Mouse (Mus musculus): ENCODE results near the gene Zfp605. TPM values are rescaled to one million over a fixed set of nuclear protein-coding genes. Genes with fewer than 3 reads are reported as not detected.
"Not testable (repeated sequence)": the region's sequence is repeated elsewhere in the genome, so short reads cannot be mapped to it uniquely, and the experiment has no call there.

The Zfp605 gene
- 3.5 and 5.1 TPM in 2 replicates for polyA plus RNA-seq (2014; fragmentation: Nextera tagmentation; extraction: Ambion mirVana)

- peak; percentile 34 for ATAC-seq (replicated peaks; ENCODE audit: low FRiP score, low TSS enrichment, low read depth)
- H3K4me1 ChIP-seq (replicated peaks; ENCODE audit: control insufficient read depth, insufficient read depth, low read length), result peaks cover 11% of the 10 kb centered on the region
- H3K4me3 ChIP-seq (ENCODE audit: low read depth, low read length), result peak within 1 kb of the TSS; percentile 76
- H3K9ac ChIP-seq (ENCODE audit: low read length), result peak within 1 kb of the TSS; percentile 50
- H3K27ac ChIP-seq (ENCODE audit: low read depth), result peak within 1 kb of the TSS; percentile 77
- H3K9me3 ChIP-seq (ENCODE audit: control insufficient read depth, low read length), result no peaks in the 10 kb centered on the region
- H3K27me3 ChIP-seq (replicated peaks; ENCODE audit: control insufficient read depth, insufficient read depth, low read length), result no peaks in the 10 kb centered on the region
- H3K36me3 ChIP-seq (ENCODE audit: control insufficient read depth, insufficient read depth, low read length), result peaks cover 32% of the 10 kb centered on the region
- DNase-seq (ENCODE audit: low spot score), result peak; percentile 96
- WGBS, result under 1% methylated on average over 12 of the region's 12 CpGs
- peak within 1 kb of the TSS; percentile 74 for H3K4me2 ChIP-seq (ENCODE audit: low read length)
These were observed at the start of gene Zfp605 for GRCm38 (mm10) chr5:110109991-110110441. Gene Zfp605 (plus strand): TSS chr5:110110092.

- peaks cover 14% of the 10 kb centered on the region for H3K9me3 ChIP-seq (ENCODE audit: control insufficient read depth, low read length)
- H3K9ac ChIP-seq (ENCODE audit: low read length); ATAC-seq (replicated peaks; ENCODE audit: low FRiP score, low TSS enrichment, low read depth); DNase-seq (ENCODE audit: low spot score); H3K4me3 ChIP-seq (ENCODE audit: low read depth, low read length); H3K27me3 ChIP-seq (replicated peaks; ENCODE audit: control insufficient read depth, insufficient read depth, low read length); H3K4me2 ChIP-seq (ENCODE audit: low read length); H3K4me1 ChIP-seq (replicated peaks; ENCODE audit: control insufficient read depth, insufficient read depth, low read length); H3K36me3 ChIP-seq (ENCODE audit: control insufficient read depth, insufficient read depth, low read length); H3K27ac ChIP-seq (ENCODE audit: low read depth): not testable (repeated sequence)
- WGBS, result 70% methylated on average over 2 of the region's 2 CpGs
These were observed 37.5 kb upstream of the Zfp605 start, which contains the start of gene Gm17655 for GRCm38 (mm10) chr5:110072413-110072812. Gene Gm17655 (minus strand): TSS chr5:110072513.

- H3K36me3 ChIP-seq (ENCODE audit: control insufficient read depth, insufficient read depth, low read length), result no peaks in the 10 kb centered on the region
- peaks cover 20% of the 10 kb centered on the region for H3K9me3 ChIP-seq (ENCODE audit: control insufficient read depth, low read length)
- no peak overlapping the region for H3K27ac ChIP-seq (ENCODE audit: low read depth)
- 81% methylated on average over 4 of the region's 4 CpGs for WGBS
- DNase-seq (ENCODE audit: low spot score), result no peak
- no peak overlapping the region for H3K4me2 ChIP-seq (ENCODE audit: low read length)
- H3K4me3 ChIP-seq (ENCODE audit: low read depth, low read length), result no peak overlapping the region
- H3K9ac ChIP-seq (ENCODE audit: low read length), result no peak overlapping the region
- no peaks in the 10 kb centered on the region for H3K27me3 ChIP-seq (replicated peaks; ENCODE audit: control insufficient read depth, insufficient read depth, low read length)
- no peak for ATAC-seq (replicated peaks; ENCODE audit: low FRiP score, low TSS enrichment, low read depth)
- no peaks in the 10 kb centered on the region for H3K4me1 ChIP-seq (replicated peaks; ENCODE audit: control insufficient read depth, insufficient read depth, low read length)
These were observed 26.9 kb upstream of the Zfp605 start for GRCm38 (mm10) chr5:110082961-110083360.

GRCm38 (mm10) chr5:110086161-110086866, 23.6 kb upstream of the Zfp605 start:
- Histone ChIP-seq H3K9ac (ENCODE audit: low read length) (no peak overlapping the region), H3K4me3 (ENCODE audit: low read depth, low read length) (no peak overlapping the region), H3K4me1 (replicated peaks; ENCODE audit: control insufficient read depth, insufficient read depth, low read length) (no peaks in the 10 kb centered on the region), H3K27ac (ENCODE audit: low read depth) (no peak overlapping the region), H3K9me3 (ENCODE audit: control insufficient read depth, low read length) (no peaks in the 10 kb centered on the region), H3K36me3 (ENCODE audit: control insufficient read depth, insufficient read depth, low read length) (no peaks in the 10 kb centered on the region), H3K4me2 (ENCODE audit: low read length) (no peak overlapping the region), H3K27me3 (replicated peaks; ENCODE audit: control insufficient read depth, insufficient read depth, low read length) (no peaks in the 10 kb centered on the region)
- 30% methylated on average over 14 of the region's 14 CpGs for WGBS
- ATAC-seq (replicated peaks; ENCODE audit: low FRiP score, low TSS enrichment, low read depth), result no peak
- no peak for DNase-seq (ENCODE audit: low spot score)

- Histone ChIP-seq H3K36me3 (ENCODE audit: control insufficient read depth, insufficient read depth, low read length) (no peaks in the 10 kb centered on the region), H3K4me1 (replicated peaks; ENCODE audit: control insufficient read depth, insufficient read depth, low read length) (no peaks in the 10 kb centered on the region), H3K4me2 (ENCODE audit: low read length) (no peak overlapping the region), H3K9ac (ENCODE audit: low read length) (no peak overlapping the region), H3K4me3 (ENCODE audit: low read depth, low read length) (no peak overlapping the region), H3K27me3 (replicated peaks; ENCODE audit: control insufficient read depth, insufficient read depth, low read length) (no peaks in the 10 kb centered on the region), H3K9me3 (ENCODE audit: control insufficient read depth, low read length) (no peaks in the 10 kb centered on the region), H3K27ac (ENCODE audit: low read depth) (no peak overlapping the region)
- no peak for DNase-seq (ENCODE audit: low spot score)
- ATAC-seq (replicated peaks; ENCODE audit: low FRiP score, low TSS enrichment, low read depth), result no peak
- 70% methylated on average over 2 of the region's 2 CpGs for WGBS
These were observed 18.3 kb upstream of the Zfp605 start for GRCm38 (mm10) chr5:110091546-110091945.

- Histone ChIP-seq H3K4me2 (ENCODE audit: low read length) (peak within 1 kb of the TSS; percentile 49), H3K9ac (ENCODE audit: low read length) (peak within 1 kb of the TSS; percentile 37), H3K27ac (ENCODE audit: low read depth) (peak within 1 kb of the TSS; percentile 55), H3K36me3 (ENCODE audit: control insufficient read depth, insufficient read depth, low read length) (no peaks in the 10 kb centered on the region), H3K27me3 (replicated peaks; ENCODE audit: control insufficient read depth, insufficient read depth, low read length) (no peaks in the 10 kb centered on the region), H3K9me3 (ENCODE audit: control insufficient read depth, low read length) (no peaks in the 10 kb centered on the region), H3K4me1 (replicated peaks; ENCODE audit: control insufficient read depth, insufficient read depth, low read length) (no peaks in the 10 kb centered on the region), H3K4me3 (ENCODE audit: low read depth, low read length) (peak within 1 kb of the TSS; percentile 42)
- DNase-seq (ENCODE audit: low spot score), result peak; percentile 85
- ATAC-seq (replicated peaks; ENCODE audit: low FRiP score, low TSS enrichment, low read depth), result peak; percentile 97
- WGBS, result 2% methylated on average over 25 of the region's 25 CpGs
These were observed 15.7 kb upstream of the Zfp605 start, which contains the start of gene Gm35315 for GRCm38 (mm10) chr5:110094030-110094846. Gene Gm35315 (minus strand): TSS chr5:110094420.

GRCm38 (mm10) chr5:110094847-110095213, 15.1 kb upstream of the Zfp605 start:
- Histone ChIP-seq H3K4me1 (replicated peaks; ENCODE audit: control insufficient read depth, insufficient read depth, low read length) (no peaks in the 10 kb centered on the region), H3K4me2 (ENCODE audit: low read length) (peak overlapping the region; percentile 49), H3K9ac (ENCODE audit: low read length) (peak overlapping the region; percentile 37), H3K9me3 (ENCODE audit: control insufficient read depth, low read length) (no peaks in the 10 kb centered on the region), H3K27me3 (replicated peaks; ENCODE audit: control insufficient read depth, insufficient read depth, low read length) (no peaks in the 10 kb centered on the region), H3K4me3 (ENCODE audit: low read depth, low read length) (peak overlapping the region; percentile 42), H3K36me3 (ENCODE audit: control insufficient read depth, insufficient read depth, low read length) (no peaks in the 10 kb centered on the region), H3K27ac (ENCODE audit: low read depth) (peak overlapping the region; percentile 55)
- 5% methylated on average over 4 of the region's 4 CpGs for WGBS
- peak; percentile 50 for DNase-seq (ENCODE audit: low spot score)
- peak; percentile 23 for ATAC-seq (replicated peaks; ENCODE audit: low FRiP score, low TSS enrichment, low read depth)

- H3K27me3 ChIP-seq (replicated peaks; ENCODE audit: control insufficient read depth, insufficient read depth, low read length), result no peaks in the 10 kb centered on the region; the same call in 1 of the 2 replicates
- H3K36me3 ChIP-seq (ENCODE audit: control insufficient read depth, insufficient read depth, low read length), result peaks cover 12% of the 10 kb centered on the region
- peaks cover 6% of the 10 kb centered on the region; the same call in 1 of the 2 replicates for H3K4me1 ChIP-seq (replicated peaks; ENCODE audit: control insufficient read depth, insufficient read depth, low read length)
- no peak overlapping the region for H3K27ac ChIP-seq (ENCODE audit: low read depth)
- no peak overlapping the region for H3K4me2 ChIP-seq (ENCODE audit: low read length)
- 40% methylated on average over 1 of the region's 1 CpGs for WGBS
- H3K9me3 ChIP-seq (ENCODE audit: control insufficient read depth, low read length), result no peaks in the 10 kb centered on the region
- H3K4me3 ChIP-seq (ENCODE audit: low read depth, low read length), result no peak overlapping the region
- no peak for DNase-seq (ENCODE audit: low spot score)
- H3K9ac ChIP-seq (ENCODE audit: low read length), result no peak overlapping the region
- ATAC-seq (replicated peaks; ENCODE audit: low FRiP score, low TSS enrichment, low read depth), result no peak
These were observed 10.9 kb upstream of the Zfp605 start for GRCm38 (mm10) chr5:110098991-110099477.

All from intestine, embryonic 14.5 days (tissue).